In the genomic region with DNA sequence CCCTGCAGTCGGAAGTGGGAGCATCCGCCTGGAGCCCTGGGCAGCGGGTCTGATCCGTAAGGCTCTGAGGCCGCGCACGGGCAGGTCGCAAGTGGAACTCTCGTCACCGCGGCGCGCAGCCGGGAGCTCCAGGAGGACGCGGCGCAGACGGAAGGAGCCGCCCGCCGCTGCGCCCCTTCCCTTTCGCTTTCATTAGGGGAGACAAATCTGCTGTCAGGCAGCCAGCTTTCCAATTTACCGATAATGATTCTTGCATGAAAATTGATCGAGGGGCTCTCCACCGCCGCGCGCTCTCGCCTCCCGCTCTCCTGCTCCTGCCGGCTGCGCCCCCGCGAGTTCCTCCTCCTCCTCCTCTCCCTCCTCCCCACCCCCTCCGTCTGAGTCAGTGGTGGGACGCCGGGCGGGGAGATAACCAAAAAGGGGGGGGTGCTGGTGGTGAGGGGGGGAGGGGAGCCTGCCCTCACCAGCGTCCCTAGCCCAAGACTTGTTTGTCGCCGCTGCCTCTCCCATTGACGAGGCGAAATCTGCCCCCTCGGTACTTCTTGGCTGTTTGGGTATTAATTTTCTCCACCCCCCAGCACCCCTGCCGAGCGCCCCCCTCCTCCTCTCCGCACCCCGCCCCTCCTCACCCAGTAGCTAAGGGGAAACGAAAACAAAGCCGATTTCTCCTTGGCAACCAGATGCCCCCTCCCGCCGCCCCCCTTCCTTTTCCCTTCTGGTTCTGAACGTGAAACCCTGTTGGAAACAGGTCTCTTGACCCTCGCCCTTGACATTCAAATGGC, we compare ENCODE assay signal across 8 mouse cellular contexts.
DNase-seq lines count a peak whose midpoint lies in the region; ATAC-seq lines count a peak whose summit lies in the region.

No protein-coding gene starts in this region.

- ATAC-seq in forebrain, embryonic 14.5 days: peak; percentile 60
- ATAC-seq in hindbrain, embryonic 11.5 days (ENCODE audit: low FRiP score): peak; percentile 67

- peak overlapping the region; percentile 100 for H3K27ac ChIP-seq in forebrain, embryonic 14.5 days (ENCODE audit: low read depth, low read length)
- H3K27ac ChIP-seq in hindbrain, embryonic 11.5 days (ENCODE audit: low read depth, low read length): peak overlapping the region; percentile 100

- under 1% methylated on average over 51 of the region's 55 CpGs for WGBS in forebrain, embryonic 14.5 days
- 0% methylated on average over 45 of the region's 55 CpGs for WGBS in hindbrain, embryonic 11.5 days

- H3K4me3 ChIP-seq in forebrain, embryonic 14.5 days (ENCODE audit: low read depth, low read length): peak overlapping the region; percentile 95
- H3K4me3 ChIP-seq in hindbrain, embryonic 11.5 days (ENCODE audit: low read depth, low read length): peak overlapping the region; percentile 91

- peaks cover 56% of the 10 kb centered on the region for H3K4me1 ChIP-seq in forebrain, embryonic 14.5 days (ENCODE audit: control insufficient read depth, insufficient read depth, low read length)
- H3K4me1 ChIP-seq in hindbrain, embryonic 11.5 days (replicated peaks; ENCODE audit: control insufficient read depth, insufficient read depth, low read length): peaks cover 33% of the 10 kb centered on the region

- no peaks in the 10 kb centered on the region for H3K9me3 ChIP-seq in forebrain, embryonic 14.5 days (replicated peaks; ENCODE audit: control insufficient read depth, low read length)
- H3K9me3 ChIP-seq in hindbrain, embryonic 11.5 days (ENCODE audit: control insufficient read depth, low read length): no peaks in the 10 kb centered on the region

- no peaks in the 10 kb centered on the region for H3K36me3 ChIP-seq in forebrain, embryonic 14.5 days (ENCODE audit: control insufficient read depth, insufficient read depth, low read length)
- H3K36me3 ChIP-seq in hindbrain, embryonic 11.5 days (ENCODE audit: control insufficient read depth, insufficient read depth, low read length): no peaks in the 10 kb centered on the region

- H3K27me3 ChIP-seq in forebrain, embryonic 14.5 days (replicated peaks; ENCODE audit: control insufficient read depth, insufficient read depth, low read length): no peaks in the 10 kb centered on the region
- no peaks in the 10 kb centered on the region; the same call in 1 of the 2 replicates for H3K27me3 ChIP-seq in hindbrain, embryonic 11.5 days (ENCODE audit: control insufficient read depth, insufficient read depth, low read length)

- DNase-seq in Muller cell, postnatal 12 days (ENCODE audit: inconsistent ontology term): peak; percentile 46
- DNase-seq in cerebellum, adult 11 months: peak; percentile 60
- peak; percentile 95 for DNase-seq in forebrain, embryonic 14.5 days (ENCODE audit: low spot score)
- DNase-seq in hindbrain, embryonic 11.5 days (ENCODE audit: low spot score): peak; percentile 88
- peak; percentile 78 to 79 for DNase-seq in layer of hippocampus, postnatal 36 days
- peak; percentile 66 for DNase-seq in lung, postnatal 25 days (ENCODE audit: low spot score)
- DNase-seq in right cerebral cortex, adult 18-20 months: peak; percentile 75
- DNase-seq in urinary bladder, postnatal 25 days (ENCODE audit: low spot score): peak; percentile 57

- peak overlapping the region; percentile 97 for H3K9ac ChIP-seq in forebrain, embryonic 14.5 days (ENCODE audit: low read length)
- H3K9ac ChIP-seq in hindbrain, embryonic 11.5 days (ENCODE audit: low read depth, low read length): peak overlapping the region; percentile 98

- H3K4me2 ChIP-seq in forebrain, embryonic 14.5 days (ENCODE audit: low read length): peak overlapping the region; percentile 90
- H3K4me2 ChIP-seq in hindbrain, embryonic 11.5 days (replicated peaks; ENCODE audit: low read depth, low read length): peak overlapping the region; percentile 83

Comparison
In these comparisons a context has a peak if more than half of its experiments do, and no peak if none do; other contexts are left out.
1. Peak in every context shown above with its lines: DNase-seq, ATAC-seq, H3K4me3 ChIP-seq and H3K27ac ChIP-seq.